8 mouse cellular contexts compared by ENCODE assay signal in genomic region chr4:154986096-154986495, GRCm38 (mm10). TPM values are rescaled to one million over a fixed set of nuclear protein-coding genes. Genes with fewer than 3 reads are reported as not detected.
DNase-seq lines count a peak whose midpoint lies in the region; ATAC-seq and TF ChIP-seq lines count a peak whose summit lies in the region.
"Had no signal": no experiment of that assay in that cellular context is flagged by ENCODE, and none has a peak within 500 bp of the region (broad histone marks: within the 10 kb centered on the region; RNA-seq: fewer than 3 reads in every experiment).

No protein-coding gene starts in this region.

- no peak overlapping the region for H3K27ac ChIP-seq in intestine, embryonic 15.5 days
- no peak overlapping the region for H3K27ac ChIP-seq in midbrain, embryonic 11.5 days (ENCODE audit: low read depth, low read length)
- no peak overlapping the region for H3K27ac ChIP-seq in spleen, adult 2 months (ENCODE audit: insufficient read depth, low read length)

- H3K36me3 ChIP-seq in intestine, embryonic 15.5 days = peaks cover 1% of the 10 kb centered on the region; the same call in 1 of the 2 replicates
- no peaks in the 10 kb centered on the region for H3K36me3 ChIP-seq in midbrain, embryonic 11.5 days (ENCODE audit: control insufficient read depth, insufficient read depth, low read length)
- H3K36me3 ChIP-seq in spleen, adult 2 months (ENCODE audit: control insufficient read depth, insufficient read depth, low read length) = no peaks in the 10 kb centered on the region; the same call in 1 of the 2 replicates

- no peaks in the 10 kb centered on the region; the same call in 1 of the 2 replicates for H3K27me3 ChIP-seq in intestine, embryonic 15.5 days (replicated peaks)
- H3K27me3 ChIP-seq in midbrain, embryonic 11.5 days (ENCODE audit: control insufficient read depth, insufficient read depth, low read length) = no peaks in the 10 kb centered on the region
- H3K27me3 ChIP-seq in spleen, adult 2 months (ENCODE audit: control insufficient read depth, insufficient read depth, low read length) = no peaks in the 10 kb centered on the region

- H3K4me2 ChIP-seq in intestine, embryonic 15.5 days (replicated peaks) = peak overlapping the region; percentile 40
- peak overlapping the region; percentile 32 for H3K4me2 ChIP-seq in midbrain, embryonic 11.5 days

- peaks cover 33% of the 10 kb centered on the region for H3K4me1 ChIP-seq in intestine, embryonic 15.5 days (replicated peaks)
- H3K4me1 ChIP-seq in midbrain, embryonic 11.5 days (ENCODE audit: control insufficient read depth, insufficient read depth, low read length) = peaks cover 23% of the 10 kb centered on the region
- no peaks in the 10 kb centered on the region; the same call in 1 of the 2 replicates for H3K4me1 ChIP-seq in spleen, adult 2 months (ENCODE audit: control insufficient read depth, insufficient read depth, insufficient read length)

- no peak for ATAC-seq in intestine, embryonic 15.5 days
- ATAC-seq in midbrain, embryonic 11.5 days (ENCODE audit: low FRiP score) = peak; percentile 36

- no peak for TF ChIP-seq POLR2A in spleen, adult 2 months (IDR thresholded peaks at IDR 0.05; ENCODE audit: low read depth, low read length)

- no peaks in the 10 kb centered on the region for H3K9me3 ChIP-seq in intestine, embryonic 15.5 days
- H3K9me3 ChIP-seq in midbrain, embryonic 11.5 days (ENCODE audit: control insufficient read depth, low read length) = no peaks in the 10 kb centered on the region

- TF ChIP-seq CTCF in spleen, adult 2 months (IDR thresholded peaks at IDR 0.05; ENCODE audit: extremely low read depth, insufficient read depth, insufficient read length, insufficient replicate concordance) = peak; percentile 69; the same call in 1 of the 2 replicates

- H3K9ac ChIP-seq in intestine, embryonic 15.5 days = peak overlapping the region; percentile 26; the same call in 1 of the 2 replicates
- peak overlapping the region; percentile 28 for H3K9ac ChIP-seq in midbrain, embryonic 11.5 days (ENCODE audit: low read length)

- DNase-seq in adrenal gland, adult 2 months = peak; percentile 76
- peak; percentile 54 for DNase-seq in embryo, embryonic 11.5 days (ENCODE audit: low read depth, low spot score)
- DNase-seq in gastrocnemius, postnatal 4 days (ENCODE audit: low spot score in 2 of 2) = peak; percentile 80 to 89
- peak; percentile 73 to 74 for DNase-seq in left cerebral cortex, postnatal 36 days (ENCODE audit: low spot score in 2 of 2)
- peak; percentile 94 for DNase-seq in midbrain, embryonic 11.5 days (ENCODE audit: low spot score, missing footprints)
- peak in 1 of 2 experiments; percentile 65 for DNase-seq in spleen, adult 2 months (ENCODE audit: low read depth in 1 of 2, low spot score in 2 of 2)

- WGBS in intestine, embryonic 15.5 days = 23% methylated on average over 17 of the region's 17 CpGs
- WGBS in midbrain, embryonic 11.5 days = 18% methylated on average over 17 of the region's 17 CpGs
- 32% methylated on average over 17 of the region's 17 CpGs for WGBS in spleen, adult 2 months

- intact Hi-C loops in left cerebral cortex, postnatal 36 days (cut with DNase I) = no loop called here

- no peak overlapping the region for H3K4me3 ChIP-seq in intestine, embryonic 15.5 days (replicated peaks)
- H3K4me3 ChIP-seq in midbrain, embryonic 11.5 days (ENCODE audit: low read depth, low read length) = no peak overlapping the region
- no peak overlapping the region for H3K4me3 ChIP-seq in spleen, adult 2 months (ENCODE audit: extremely low read depth, insufficient read depth, insufficient read length)
- H3K4me3 ChIP-seq: myocyte had no signal

RNA-seq across cellular contexts. Expression of gene Pank4, which starts 22.2 kb away (rescaled TPM):
- 10 to 100 TPM; 24.5 to 28.0 TPM for total RNA-seq in adrenal gland, adult 2 months (2021)
- 34.8 and 35.3 TPM in 2 replicates for polyA plus RNA-seq in adrenal gland, adult 2 months (2012; rRNA removed)
- 10 to 100 TPM; 27.4 to 29.9 TPM for total RNA-seq in gastrocnemius, postnatal 4 days (2021)
- 34.2 and 36.1 TPM in 2 replicates for polyA plus RNA-seq in intestine, embryonic 15.5 days (2015; fragmentation: Nextera tagmentation; extraction: Ambion mirVana)
- 10 to 100 TPM; 35.2 to 46.6 TPM for total RNA-seq in left cerebral cortex, postnatal 36 days (2021)
- polyA plus RNA-seq in midbrain, embryonic 11.5 days (2014; fragmentation: Nextera tagmentation; extraction: Ambion mirVana) = 37.0 and 40.4 TPM in 2 replicates
- 58.0 and 69.5 TPM in 2 replicates for polyA plus RNA-seq in spleen, adult 2 months (2012; rRNA removed)

RNA-seq across cellular contexts. Expression of gene Hes5, which starts 25.4 kb away (rescaled TPM):
- total RNA-seq in adrenal gland, adult 2 months (2021) = not detected
- polyA plus RNA-seq in adrenal gland, adult 2 months (2012; rRNA removed) = 0.27 TPM in 1 of 2 replicates, not detected in the other
- under 1 TPM; 0.49 to 0.67 TPM for total RNA-seq in gastrocnemius, postnatal 4 days (2021)
- 1.8 and 2.5 TPM in 2 replicates for polyA plus RNA-seq in intestine, embryonic 15.5 days (2015; fragmentation: Nextera tagmentation; extraction: Ambion mirVana)
- total RNA-seq in left cerebral cortex, postnatal 36 days (2021) = 10 to 100 TPM; 36.5 to 38.6 TPM
- polyA plus RNA-seq in midbrain, embryonic 11.5 days (2014; fragmentation: Nextera tagmentation; extraction: Ambion mirVana) = 456 and 535 TPM in 2 replicates
- 5.4 and 10.5 TPM in 2 replicates for polyA plus RNA-seq in spleen, adult 2 months (2012; rRNA removed)
- polyA plus RNA-seq: myocyte had no signal

RNA-seq across cellular contexts. Expression of gene Tnfrsf14, which starts 57.7 kb away (rescaled TPM):
- total RNA-seq in adrenal gland, adult 2 months (2021) = 1 to 10 TPM; 6.1 to 8.4 TPM
- polyA plus RNA-seq in adrenal gland, adult 2 months (2012; rRNA removed) = 14.9 and 27.2 TPM in 2 replicates
- total RNA-seq in gastrocnemius, postnatal 4 days (2021) = 1 to 10 TPM; 3.2 to 4.3 TPM
- 3.0 and 3.6 TPM in 2 replicates for polyA plus RNA-seq in intestine, embryonic 15.5 days (2015; fragmentation: Nextera tagmentation; extraction: Ambion mirVana)
- total RNA-seq in left cerebral cortex, postnatal 36 days (2021) = 1 to 10 TPM; 1.5 to 2.1 TPM
- polyA plus RNA-seq in midbrain, embryonic 11.5 days (2014; fragmentation: Nextera tagmentation; extraction: Ambion mirVana) = 0.93 and 1.2 TPM in 2 replicates
- polyA plus RNA-seq in spleen, adult 2 months (2012; rRNA removed) = 210 and 232 TPM in 2 replicates

Comparison
In these comparisons a context has a peak if more than half of its experiments do, and no peak if none do; other contexts are left out.
1. RNA of gene Hes5, which starts 25.4 kb away (polyA plus RNA-seq): 456 to 535 TPM in midbrain, embryonic 11.5 days; 5.4 to 10.5 TPM in spleen, adult 2 months, 1.8 to 2.5 TPM in intestine, embryonic 15.5 days and 0.27 TPM in adrenal gland, adult 2 months; every median in the first group is over 10 times any median in the second.